Mouse (Mus musculus): ENCODE data around the gene Cdc26. TPM values are rescaled to one million over a fixed set of nuclear protein-coding genes. Genes with fewer than 3 reads are reported as not detected.

The Cdc26 gene
- polyA plus RNA-seq, 1 experiment from 2014 or later: 176 TPM

GRCm38 (mm10) chr4:62389592-62390512 lies 18.6 kb downstream of the Cdc26 start:
- no peak overlapping the region for H3K4me3 ChIP-seq (ENCODE audit: low read depth, low read length)
- H3K4me1 ChIP-seq (ENCODE audit: control insufficient read depth, insufficient read depth, low read length): no peaks in the 10 kb centered on the region
- no peak overlapping the region for H3K4me2 ChIP-seq
- WGBS: 88% methylated on average over 5 of the region's 5 CpGs
- H3K27ac ChIP-seq (ENCODE audit: low read depth, low read length): no peak overlapping the region
- no peak overlapping the region for H3K9ac ChIP-seq (ENCODE audit: low read length)
- DNase-seq (ENCODE audit: low spot score, missing footprints) (no peak), ATAC-seq (ENCODE audit: low FRiP score) (no peak)
- H3K27me3 ChIP-seq (ENCODE audit: control insufficient read depth, insufficient read depth, low read length): no peaks in the 10 kb centered on the region
- H3K36me3 ChIP-seq (ENCODE audit: control insufficient read depth, insufficient read depth, low read length): peaks cover 5% of the 10 kb centered on the region
- H3K9me3 ChIP-seq (ENCODE audit: control insufficient read depth, low read length): no peaks in the 10 kb centered on the region

GRCm38 (mm10) chr4:62385439-62385838 lies 23.0 kb downstream of the Cdc26 start:
- Histone ChIP-seq H3K4me1 (ENCODE audit: control insufficient read depth, insufficient read depth, low read length) (no peaks in the 10 kb centered on the region), H3K4me3 (ENCODE audit: low read depth, low read length) (no peak overlapping the region), H3K36me3 (ENCODE audit: control insufficient read depth, insufficient read depth, low read length) (peaks cover 5% of the 10 kb centered on the region), H3K4me2 (no peak overlapping the region), H3K9me3 (ENCODE audit: control insufficient read depth, low read length) (no peaks in the 10 kb centered on the region), H3K27ac (ENCODE audit: low read depth, low read length) (no peak overlapping the region), H3K27me3 (ENCODE audit: control insufficient read depth, insufficient read depth, low read length) (no peaks in the 10 kb centered on the region), H3K9ac (ENCODE audit: low read length) (no peak overlapping the region)
- WGBS: 97% methylated on average over 7 of the region's 7 CpGs
- ATAC-seq (ENCODE audit: low FRiP score) (no peak), DNase-seq (ENCODE audit: low spot score, missing footprints) (no peak)

GRCm38 (mm10) chr4:62384159-62384558 lies 24.3 kb downstream of the Cdc26 start:
- DNase-seq (ENCODE audit: low spot score, missing footprints): no peak
- no peaks in the 10 kb centered on the region for H3K27me3 ChIP-seq (ENCODE audit: control insufficient read depth, insufficient read depth, low read length)
- H3K36me3 ChIP-seq (ENCODE audit: control insufficient read depth, insufficient read depth, low read length): peaks cover 5% of the 10 kb centered on the region
- ATAC-seq (ENCODE audit: low FRiP score): no peak
- no peak overlapping the region for H3K9ac ChIP-seq (ENCODE audit: low read length)
- no peaks in the 10 kb centered on the region for H3K9me3 ChIP-seq (ENCODE audit: control insufficient read depth, low read length)
- H3K4me3 ChIP-seq (ENCODE audit: low read depth, low read length): no peak overlapping the region
- WGBS: 89% methylated on average over 1 of the region's 1 CpGs
- no peaks in the 10 kb centered on the region for H3K4me1 ChIP-seq (ENCODE audit: control insufficient read depth, insufficient read depth, low read length)
- no peak overlapping the region for H3K27ac ChIP-seq (ENCODE audit: low read depth, low read length)
- no peak overlapping the region for H3K4me2 ChIP-seq

- Histone ChIP-seq H3K4me2 (no peak overlapping the region), H3K9me3 (ENCODE audit: control insufficient read depth, low read length) (no peaks in the 10 kb centered on the region), H3K27me3 (ENCODE audit: control insufficient read depth, insufficient read depth, low read length) (no peaks in the 10 kb centered on the region), H3K4me1 (ENCODE audit: control insufficient read depth, insufficient read depth, low read length) (no peaks in the 10 kb centered on the region), H3K36me3 (ENCODE audit: control insufficient read depth, insufficient read depth, low read length) (peaks cover 5% of the 10 kb centered on the region), H3K4me3 (ENCODE audit: low read depth, low read length) (no peak overlapping the region), H3K9ac (ENCODE audit: low read length) (no peak overlapping the region), H3K27ac (ENCODE audit: low read depth, low read length) (no peak overlapping the region)
- no peak for ATAC-seq (ENCODE audit: low FRiP score)
- 88% methylated on average over 7 of the region's 7 CpGs for WGBS
- DNase-seq (ENCODE audit: low spot score, missing footprints): no peak
These were observed 24.7 kb downstream of the Cdc26 start for GRCm38 (mm10) chr4:62383752-62384151.

- Histone ChIP-seq H3K4me2 (no peak overlapping the region), H3K27ac (ENCODE audit: low read depth, low read length) (no peak overlapping the region), H3K4me3 (ENCODE audit: low read depth, low read length) (no peak overlapping the region), H3K27me3 (ENCODE audit: control insufficient read depth, insufficient read depth, low read length) (no peaks in the 10 kb centered on the region), H3K9ac (ENCODE audit: low read length) (no peak overlapping the region), H3K4me1 (ENCODE audit: control insufficient read depth, insufficient read depth, low read length) (no peaks in the 10 kb centered on the region), H3K36me3 (ENCODE audit: control insufficient read depth, insufficient read depth, low read length) (no peaks in the 10 kb centered on the region; the same call in 1 of the 2 replicates), H3K9me3 (ENCODE audit: control insufficient read depth, low read length) (no peaks in the 10 kb centered on the region)
- no peak for ATAC-seq (ENCODE audit: low FRiP score)
- no peak for DNase-seq (ENCODE audit: low spot score, missing footprints)
- 92% methylated on average over 6 of the region's 6 CpGs for WGBS
These were observed 25.2 kb downstream of the Cdc26 start for GRCm38 (mm10) chr4:62383207-62383606.

- 91% methylated on average over 9 of the region's 9 CpGs for WGBS
- H3K4me1 ChIP-seq (ENCODE audit: control insufficient read depth, insufficient read depth, low read length): no peaks in the 10 kb centered on the region
- no peak overlapping the region for H3K4me2 ChIP-seq
- H3K27me3 ChIP-seq (ENCODE audit: control insufficient read depth, insufficient read depth, low read length): no peaks in the 10 kb centered on the region
- H3K36me3 ChIP-seq (ENCODE audit: control insufficient read depth, insufficient read depth, low read length): no peaks in the 10 kb centered on the region
- H3K4me3 ChIP-seq (ENCODE audit: low read depth, low read length): no peak overlapping the region
- no peak overlapping the region for H3K27ac ChIP-seq (ENCODE audit: low read depth, low read length)
- ATAC-seq (ENCODE audit: low FRiP score): no peak
- no peak overlapping the region for H3K9ac ChIP-seq (ENCODE audit: low read length)
- DNase-seq (ENCODE audit: low spot score, missing footprints): no peak
- H3K9me3 ChIP-seq (ENCODE audit: control insufficient read depth, low read length): no peaks in the 10 kb centered on the region
These were observed 28.6 kb downstream of the Cdc26 start for GRCm38 (mm10) chr4:62379724-62380381.

- no peaks in the 10 kb centered on the region for H3K27me3 ChIP-seq (ENCODE audit: control insufficient read depth, insufficient read depth, low read length)
- H3K4me2 ChIP-seq: no peak overlapping the region
- WGBS: 92% methylated on average over 2 of the region's 2 CpGs
- no peaks in the 10 kb centered on the region for H3K4me1 ChIP-seq (ENCODE audit: control insufficient read depth, insufficient read depth, low read length)
- H3K4me3 ChIP-seq (ENCODE audit: low read depth, low read length): no peak overlapping the region
- no peaks in the 10 kb centered on the region for H3K9me3 ChIP-seq (ENCODE audit: control insufficient read depth, low read length)
- H3K27ac ChIP-seq (ENCODE audit: low read depth, low read length): no peak overlapping the region
- H3K9ac ChIP-seq (ENCODE audit: low read length): no peak overlapping the region
- H3K36me3 ChIP-seq (ENCODE audit: control insufficient read depth, insufficient read depth, low read length): no peaks in the 10 kb centered on the region
- ATAC-seq (ENCODE audit: low FRiP score): no peak
- DNase-seq (ENCODE audit: low spot score, missing footprints): no peak
These were observed 32.3 kb downstream of the Cdc26 start for GRCm38 (mm10) chr4:62376123-62376522.

- Histone ChIP-seq H3K27ac (ENCODE audit: low read depth, low read length) (no peak overlapping the region), H3K4me1 (ENCODE audit: control insufficient read depth, insufficient read depth, low read length) (no peaks in the 10 kb centered on the region), H3K27me3 (ENCODE audit: control insufficient read depth, insufficient read depth, low read length) (no peaks in the 10 kb centered on the region), H3K9me3 (ENCODE audit: control insufficient read depth, low read length) (no peaks in the 10 kb centered on the region), H3K9ac (ENCODE audit: low read length) (no peak overlapping the region), H3K4me3 (ENCODE audit: low read depth, low read length) (no peak overlapping the region), H3K36me3 (ENCODE audit: control insufficient read depth, insufficient read depth, low read length) (no peaks in the 10 kb centered on the region), H3K4me2 (no peak overlapping the region)
- ATAC-seq (ENCODE audit: low FRiP score) (no peak), DNase-seq (ENCODE audit: low spot score, missing footprints) (no peak)
- 91% methylated on average over 4 of the region's 4 CpGs for WGBS
These were observed 34.1 kb downstream of the Cdc26 start for GRCm38 (mm10) chr4:62374342-62374741.

- Histone ChIP-seq H3K4me2 (no peak overlapping the region), H3K36me3 (ENCODE audit: control insufficient read depth, insufficient read depth, low read length) (no peaks in the 10 kb centered on the region), H3K4me1 (ENCODE audit: control insufficient read depth, insufficient read depth, low read length) (no peaks in the 10 kb centered on the region), H3K4me3 (ENCODE audit: low read depth, low read length) (no peak overlapping the region), H3K9me3 (ENCODE audit: control insufficient read depth, low read length) (no peaks in the 10 kb centered on the region), H3K27me3 (ENCODE audit: control insufficient read depth, insufficient read depth, low read length) (no peaks in the 10 kb centered on the region), H3K27ac (ENCODE audit: low read depth, low read length) (no peak overlapping the region), H3K9ac (ENCODE audit: low read length) (no peak overlapping the region)
- 88% methylated on average over 7 of the region's 7 CpGs for WGBS
- no peak for DNase-seq (ENCODE audit: low spot score, missing footprints)
- ATAC-seq (ENCODE audit: low FRiP score): no peak
These were observed 34.8 kb downstream of the Cdc26 start for GRCm38 (mm10) chr4:62373668-62374067.

Measured in midbrain, embryonic 11.5 days (tissue).